Mouse (Mus musculus) bone marrow macrophage, adult 2 months (primary cell): ENCODE data around the gene Plin4.

ENCODE experiments used
- CTCF ChIP-seq: IDR thresholded peaks from 2 replicates; pipeline ENCODE4 v1.5.1; 2012; ENCODE audit warnings: low read depth, mild to moderate bottlenecking, low read length, moderate library complexity
- POLR2A ChIP-seq: IDR thresholded peaks from 2 replicates; pipeline ENCODE4 v1.6.1; 2012; ENCODE audit warnings: mild to moderate bottlenecking, low read depth, low read length, borderline replicate concordance

DNA sequence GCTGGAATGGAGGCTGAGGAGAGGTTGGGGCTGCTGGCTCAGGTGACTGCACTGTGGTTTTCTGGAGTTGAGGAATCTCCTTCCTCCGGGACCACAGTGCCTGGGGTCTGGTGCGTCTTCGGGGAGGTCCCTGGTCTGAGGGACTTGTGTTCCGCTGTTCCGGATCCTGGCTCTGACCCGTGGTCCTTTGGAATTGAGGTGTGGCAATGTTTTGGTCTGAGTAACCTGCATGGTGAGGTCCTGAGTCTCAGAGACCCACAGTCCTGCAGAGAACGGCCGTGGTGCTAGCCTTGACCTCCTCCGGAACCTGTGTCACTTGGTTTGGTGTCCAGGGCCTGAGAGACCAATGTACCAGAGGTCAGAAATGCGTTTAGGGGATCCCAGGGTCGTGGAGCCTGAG is 29.7 kb downstream of the Plin4 start:
- TF ChIP-seq CTCF (no peak), POLR2A (no peak)
